Mouse (Mus musculus) ES-E14 (cell line): ENCODE measurements at regions not wholly inside any gene's neighbourhood (a gene's known extent, or its start where the extent isn't known, plus 50 kb on each side); places are given as distances from the start of the nearest gene placed in this dataset.

Experiments
- ZC3H11A ChIP-seq: IDR thresholded peaks from 2 replicates; pipeline ENCODE4 v1.6.1; 2012; ENCODE audit warnings: low read depth, mild to moderate bottlenecking, inconsistent platforms, low read length, borderline replicate concordance
- ZNF384 ChIP-seq: IDR thresholded peaks from 2 replicates; pipeline ENCODE4 v1.6.1; 2012; ENCODE audit warnings: low read depth, low read length, inconsistent platforms

GRCm38 (mm10) chr14:105817481-105817880 lies 79.1 kb downstream of the Spry2 start:
- 0 out of 2 replicates have a peak, but pooled peaks have one; percentile 2 for TF ChIP-seq ZC3H11A
- TF ChIP-seq ZNF384, result no peak
